Mouse (Mus musculus) E14TG2a.4 (cell line): Measurements from ENCODE around the gene Slco1a6.
"Not testable (repeated sequence)": the region's sequence is repeated elsewhere in the genome, so short reads cannot be mapped to it uniquely, and the experiment has no call there.

Source experiments
- H3K27me3 ChIP-seq: 2 replicates; pipeline ENCODE4 v1.6.1; 2014; ENCODE audit warnings: low read length, control low read depth; ENCODE audit not compliant: insufficient read depth
- H3K36me3 ChIP-seq: 2 replicates; pipeline ENCODE4 v1.6.1; 2014; ENCODE audit warnings: low read length, control low read depth; ENCODE audit not compliant: insufficient read depth
- H3K4me1 ChIP-seq: replicated peaks from 2 replicates; pipeline ENCODE4 v1.6.1; 2014; ENCODE audit warnings: low read depth, low read length, control low read depth
- H3K4me3 ChIP-seq: replicated peaks from 2 replicates; pipeline ENCODE4 v1.5.1; 2014; ENCODE audit warnings: mild to moderate bottlenecking, low read length
- H3K9me3 ChIP-seq: 2 replicates; pipeline ENCODE4 v1.6.1; 2014; ENCODE audit warnings: low read length, control low read depth
- CTCF ChIP-seq: conservative IDR thresholded peaks from 2 replicates; pipeline ENCODE4 v1.5.1; 2014; ENCODE audit warnings: low read length
- NANOG ChIP-seq: IDR thresholded peaks from 2 replicates; pipeline ENCODE4 v1.6.1; 2014; ENCODE audit warnings: borderline replicate concordance, low read length, mixed read lengths
- POU5F1 ChIP-seq: IDR thresholded peaks from 2 replicates; pipeline ENCODE4 v1.6.1; 2014; ENCODE audit warnings: low read length, borderline replicate concordance

Gene Slco1a6

DNA sequence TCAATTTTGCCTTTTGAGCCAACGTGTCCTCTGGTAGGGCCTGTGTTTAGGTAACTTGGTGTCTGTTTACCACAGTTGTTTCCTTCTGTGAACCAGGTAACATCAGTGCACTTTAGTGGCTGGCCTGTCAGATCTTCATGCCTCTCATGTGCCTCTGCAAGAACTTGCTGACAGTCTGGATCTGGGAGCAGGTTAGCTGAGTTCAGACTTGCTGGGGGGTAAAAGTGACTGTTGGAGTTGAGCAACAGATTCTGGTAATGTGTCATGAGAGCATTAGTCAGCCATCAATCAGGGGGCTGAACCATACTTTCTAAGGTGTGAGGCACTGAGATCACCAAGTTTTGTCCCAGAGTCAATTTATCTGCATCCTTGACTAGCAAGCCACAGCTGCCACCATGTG is 16.4 kb downstream of the Slco1a6 start:
- Histone ChIP-seq H3K9me3 (0 out of 2 replicates have a peak, but pooled peaks cover 4% of the 10 kb centered on the region), H3K27me3 (no peaks in the 10 kb centered on the region), H3K4me3 (no peak overlapping the region), H3K4me1 (no peaks in the 10 kb centered on the region), H3K36me3 (no peaks in the 10 kb centered on the region)
- TF ChIP-seq NANOG (no peak), POU5F1 (no peak), CTCF (no peak)

DNA sequence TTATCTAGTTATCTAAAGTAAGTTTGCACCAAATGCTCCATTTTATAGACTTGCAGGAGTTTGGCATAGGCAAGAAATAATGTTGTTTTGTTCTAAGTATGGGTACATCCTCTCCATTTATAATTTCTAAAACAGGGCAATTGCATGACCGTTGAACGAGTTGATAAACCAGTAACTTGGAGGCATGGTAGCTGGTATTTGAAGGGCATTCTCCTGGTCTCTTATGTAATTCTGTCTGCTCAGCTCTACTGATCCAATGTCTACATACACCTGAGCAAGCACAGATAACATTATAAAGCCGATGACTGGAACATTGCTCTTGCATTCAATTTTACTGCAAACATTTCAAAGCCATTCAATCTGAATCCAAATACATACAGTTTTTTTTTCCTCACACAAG is 20.9 kb downstream of the Slco1a6 start:
- Histone ChIP-seq H3K9me3 (no peaks in the 10 kb centered on the region), H3K36me3 (no peaks in the 10 kb centered on the region), H3K4me3 (no peak overlapping the region), H3K4me1 (no peaks in the 10 kb centered on the region), H3K27me3 (no peaks in the 10 kb centered on the region)
- TF ChIP-seq POU5F1, result no peak
- no peak for TF ChIP-seq NANOG
- TF ChIP-seq CTCF, result no peak

DNA sequence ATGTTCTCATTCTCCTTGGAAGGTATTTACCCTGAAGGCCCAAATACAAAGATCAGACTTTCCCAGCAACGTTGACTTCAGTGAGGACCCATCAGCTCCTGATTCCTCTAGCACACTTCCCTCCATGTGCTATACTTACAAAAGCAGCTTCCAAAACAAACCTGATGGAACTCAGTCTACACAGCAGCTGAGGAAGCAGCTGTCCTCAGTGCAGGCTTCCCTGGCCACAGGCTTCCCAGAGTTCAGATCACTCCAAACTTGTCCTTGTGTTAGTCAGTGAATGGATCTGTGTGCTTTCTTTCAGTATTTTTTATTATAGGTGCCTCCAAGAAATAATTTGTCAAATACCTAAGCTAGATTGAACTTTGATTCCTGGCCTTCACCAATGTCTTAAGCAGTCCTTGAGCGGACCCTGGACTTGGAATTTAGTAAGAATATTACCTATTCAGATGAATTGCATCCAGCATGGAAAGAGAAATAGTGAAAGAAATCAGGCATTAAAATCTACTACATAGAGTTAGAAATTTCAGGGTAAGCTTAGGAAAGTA is 22.4 kb downstream of the Slco1a6 start:
- Histone ChIP-seq H3K27me3 (no peaks in the 10 kb centered on the region), H3K9me3 (no peaks in the 10 kb centered on the region), H3K4me3 (no peak overlapping the region), H3K36me3 (no peaks in the 10 kb centered on the region), H3K4me1 (no peaks in the 10 kb centered on the region)
- TF ChIP-seq CTCF (no peak), NANOG (no peak), POU5F1 (no peak)

DNA sequence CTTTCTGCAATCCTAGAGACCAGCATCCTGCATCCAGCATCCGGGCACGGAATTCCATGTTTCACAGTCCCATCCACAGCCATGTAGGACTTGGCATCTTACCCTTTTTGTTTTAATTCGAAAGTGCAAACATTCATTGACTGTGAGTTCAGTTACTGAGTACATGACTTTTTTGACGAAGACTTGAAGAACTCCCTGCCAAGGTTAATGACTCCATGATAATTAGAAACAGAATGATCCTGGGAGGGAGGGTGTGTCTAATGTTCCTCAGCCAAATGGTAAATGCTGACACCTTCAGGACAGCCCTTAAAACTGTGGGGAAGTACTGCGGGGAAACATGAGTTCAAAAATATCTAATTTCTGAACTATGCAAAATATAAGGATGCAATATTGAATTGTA is 44.9 kb downstream of the Slco1a6 start:
- Histone ChIP-seq H3K27me3 (no peaks in the 10 kb centered on the region), H3K4me3 (no peak overlapping the region), H3K36me3 (no peaks in the 10 kb centered on the region), H3K4me1 (no peaks in the 10 kb centered on the region), H3K9me3 (peaks cover 44% of the 10 kb centered on the region)
- no peak for TF ChIP-seq CTCF
- TF ChIP-seq POU5F1, result no peak
- TF ChIP-seq NANOG, result no peak

DNA sequence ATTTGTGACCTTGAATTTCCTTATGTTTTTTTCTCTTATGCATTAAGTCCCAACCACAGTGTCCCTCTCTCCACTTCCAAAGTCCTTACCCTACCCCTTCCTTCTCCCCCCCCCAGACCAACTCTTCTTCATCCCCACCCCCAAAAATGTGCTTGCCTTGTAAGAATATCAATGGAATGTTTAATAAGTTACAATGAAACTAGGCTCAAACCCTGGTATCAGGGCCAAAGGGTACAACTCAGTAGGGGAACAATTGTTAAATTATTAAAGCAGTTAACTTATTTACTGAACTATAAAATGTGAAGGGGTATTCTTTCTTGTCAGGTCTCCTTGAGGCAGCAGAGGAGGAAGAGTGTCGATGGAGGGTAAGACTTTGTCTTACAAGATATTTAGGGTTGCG is 47.1 kb downstream of the Slco1a6 start:
- H3K9me3 ChIP-seq, result peaks cover 57% of the 10 kb centered on the region
- H3K36me3 ChIP-seq, result no peaks in the 10 kb centered on the region
- TF ChIP-seq POU5F1, result no peak
- no peaks in the 10 kb centered on the region for H3K4me1 ChIP-seq
- H3K27me3 ChIP-seq, result no peaks in the 10 kb centered on the region
- H3K4me3 ChIP-seq, result no peak overlapping the region

DNA sequence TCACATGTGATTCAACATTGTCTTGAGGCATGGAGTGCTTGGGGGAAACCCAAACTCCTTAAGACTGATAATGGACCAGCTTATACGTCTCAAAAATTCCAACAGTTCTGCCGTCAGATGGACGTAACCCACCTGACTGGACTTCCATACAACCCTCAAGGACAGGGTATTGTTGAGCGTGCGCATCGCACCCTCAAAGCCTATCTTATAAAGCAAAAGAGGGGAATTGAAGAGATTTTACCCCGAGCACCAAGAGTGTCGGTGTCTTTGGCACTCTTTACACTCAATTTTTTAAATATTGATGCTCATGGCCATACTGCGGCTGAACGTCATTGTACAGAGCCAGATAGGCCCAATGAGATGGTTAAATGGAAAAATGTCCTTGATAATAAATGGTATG is 54.2 kb downstream of the Slco1a6 start:
- H3K36me3 ChIP-seq, H3K4me3 ChIP-seq, H3K27me3 ChIP-seq, H3K4me1 ChIP-seq: not testable (repeated sequence)
- H3K9me3 ChIP-seq, result peaks cover 27% of the 10 kb centered on the region

DNA sequence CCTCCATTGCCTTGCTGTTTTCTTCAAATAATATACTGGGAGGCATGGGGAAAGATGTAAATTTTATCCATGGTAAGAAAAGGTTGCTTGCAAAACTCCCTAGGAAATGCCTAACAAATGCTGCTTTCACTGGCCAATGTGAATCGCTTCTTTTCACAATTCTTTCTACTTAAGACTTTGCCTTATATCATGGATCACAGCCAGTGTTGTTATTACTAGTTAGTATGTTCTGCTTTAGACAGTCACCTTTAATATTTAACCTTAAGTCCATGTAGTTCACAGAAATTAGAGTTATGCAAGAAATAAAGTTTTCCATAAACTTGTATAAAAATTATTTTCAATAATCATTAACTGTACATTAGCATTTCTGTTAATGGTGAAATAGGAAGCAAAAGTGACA is 60.0 kb downstream of the Slco1a6 start:
- no peaks in the 10 kb centered on the region for H3K4me1 ChIP-seq
- H3K9me3 ChIP-seq, result peaks cover 45% of the 10 kb centered on the region
- TF ChIP-seq POU5F1 (no peak), NANOG (no peak), CTCF (no peak)
- no peaks in the 10 kb centered on the region for H3K36me3 ChIP-seq
- H3K27me3 ChIP-seq, result no peaks in the 10 kb centered on the region
- no peak overlapping the region for H3K4me3 ChIP-seq

DNA sequence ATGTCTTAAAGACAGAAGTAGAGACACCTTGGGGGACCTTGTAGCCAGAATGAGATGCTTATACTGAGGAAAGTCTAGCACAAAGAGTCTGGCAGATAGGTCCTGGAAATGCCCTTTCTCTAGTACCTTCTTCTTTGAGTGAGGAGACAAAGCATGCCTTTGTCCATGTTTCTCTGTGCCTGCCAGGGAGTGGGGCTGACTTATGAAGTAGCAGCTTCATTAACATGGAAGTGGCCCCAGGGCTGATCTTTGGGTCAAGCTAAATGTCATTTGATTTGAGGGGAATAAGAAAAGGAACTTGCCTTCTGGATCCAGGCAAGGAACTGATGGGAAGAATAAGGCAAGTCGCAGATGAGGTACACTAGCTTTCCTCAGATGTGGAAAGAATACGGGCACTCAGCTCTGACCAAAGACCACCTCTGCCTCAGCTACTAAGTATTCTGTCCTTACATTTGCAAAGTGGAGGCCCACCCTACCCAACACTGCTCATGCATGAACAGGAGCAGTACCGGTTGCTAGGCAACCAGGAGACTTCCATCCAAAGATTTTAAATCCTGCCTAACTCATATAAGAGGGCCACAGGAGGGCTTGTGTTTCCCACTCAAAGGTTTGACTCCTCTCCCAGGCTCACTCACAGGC is 96.5 kb downstream of the Slco1a6 start:
- no peaks in the 10 kb centered on the region for H3K27me3 ChIP-seq
- no peaks in the 10 kb centered on the region; the same call in 1 of the 2 replicates for H3K4me1 ChIP-seq
- no peaks in the 10 kb centered on the region for H3K9me3 ChIP-seq
- TF ChIP-seq CTCF (no peak), NANOG (no peak), POU5F1 (no peak)
- no peaks in the 10 kb centered on the region for H3K36me3 ChIP-seq
- H3K4me3 ChIP-seq, result no peak overlapping the region

DNA sequence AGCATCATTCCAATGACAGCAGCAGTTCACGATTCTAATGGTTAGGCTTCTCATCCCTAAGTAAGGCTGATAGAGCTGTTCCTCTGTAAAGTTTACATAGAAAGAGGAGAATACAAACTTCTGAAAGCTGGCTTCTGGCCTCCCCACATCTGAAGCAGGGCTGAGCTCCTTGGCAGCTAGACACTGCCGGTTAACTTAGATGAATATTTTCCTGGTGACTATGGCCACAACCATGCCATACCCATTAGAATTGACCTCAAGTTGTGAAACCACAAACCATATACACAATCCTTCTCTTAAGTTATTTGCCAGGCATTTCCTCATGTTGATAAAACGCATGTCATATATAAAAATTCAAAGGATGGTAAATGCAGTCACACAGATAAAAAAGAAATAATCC is 117.2 kb downstream of the Slco1a6 start:
- H3K9me3 ChIP-seq, result no peaks in the 10 kb centered on the region
- no peak overlapping the region for H3K4me3 ChIP-seq
- TF ChIP-seq NANOG, result no peak
- TF ChIP-seq CTCF, result no peak
- no peak for TF ChIP-seq POU5F1
- no peaks in the 10 kb centered on the region for H3K36me3 ChIP-seq
- H3K4me1 ChIP-seq, result no peaks in the 10 kb centered on the region
- H3K27me3 ChIP-seq, result no peaks in the 10 kb centered on the region

DNA sequence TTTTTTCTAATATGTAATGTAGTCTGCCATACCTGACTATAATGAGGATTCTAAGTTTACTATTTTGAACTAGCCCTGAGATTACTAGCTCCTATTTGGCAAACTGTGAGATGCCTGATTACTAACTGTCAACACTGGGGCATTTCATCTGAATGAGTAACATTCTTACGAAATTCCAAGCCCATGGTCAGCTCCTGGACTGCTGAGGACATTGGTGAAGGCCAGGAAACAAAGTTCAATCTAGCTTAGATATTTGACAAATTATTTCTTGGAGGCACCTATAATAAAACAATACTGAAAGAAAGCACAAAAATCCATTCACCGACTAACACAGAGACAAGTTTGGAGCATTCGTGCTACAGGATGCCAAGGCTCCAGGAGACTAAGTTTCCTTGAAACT is 150.0 kb downstream of the Slco1a6 start:
- not testable (repeated sequence) for H3K9me3 ChIP-seq, H3K36me3 ChIP-seq, H3K27me3 ChIP-seq, H3K4me1 ChIP-seq, H3K4me3 ChIP-seq
